ENCODE assay signal across 12 mouse cellular contexts in the genomic region with DNA sequence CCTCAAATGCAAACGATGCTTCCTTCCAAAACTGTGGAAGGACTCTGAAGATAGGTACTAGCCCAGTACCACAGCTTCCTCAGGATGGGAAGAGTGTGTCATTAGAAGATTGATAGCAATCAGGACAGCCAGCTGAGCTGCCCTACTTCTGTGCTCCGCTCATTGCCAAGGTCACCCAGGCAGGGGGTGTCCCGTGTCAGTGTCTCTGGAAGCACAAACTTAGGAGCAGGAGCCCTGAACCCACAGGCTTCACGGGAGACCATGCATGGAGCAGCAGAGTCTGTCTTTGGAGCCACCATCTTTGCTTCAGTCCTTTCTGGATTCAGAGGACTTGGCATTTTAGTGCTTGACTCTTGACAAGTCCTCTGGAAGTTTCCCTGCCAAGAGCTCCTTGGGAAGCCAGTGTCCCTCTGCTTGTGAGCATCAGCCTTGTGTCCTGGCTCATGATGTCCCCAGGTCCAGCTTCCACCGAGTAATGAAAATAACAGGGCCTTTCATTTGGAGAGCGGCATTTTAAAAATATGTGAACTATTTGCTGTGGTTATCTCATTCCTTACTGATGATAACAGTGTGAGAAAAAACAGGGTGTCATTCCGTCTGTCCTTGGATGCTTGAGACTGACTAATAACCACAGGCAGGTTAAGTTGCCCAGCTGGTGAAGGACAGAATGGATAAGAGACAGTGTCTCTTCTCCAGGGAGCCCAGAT. TPM values are rescaled to one million over a fixed set of nuclear protein-coding genes. Genes with fewer than 3 reads are reported as not detected.
DNase-seq lines count a peak whose midpoint lies in the region; ATAC-seq and TF ChIP-seq lines count a peak whose summit lies in the region.
"Had no signal": no experiment of that assay in that cellular context is flagged by ENCODE, and none has a peak within 500 bp of the region (broad histone marks: within the 10 kb centered on the region; RNA-seq: fewer than 3 reads in every experiment).

No protein-coding gene starts in this region.

- no peaks in the 10 kb centered on the region for H3K27me3 ChIP-seq in lung, embryonic 16.5 days (ENCODE audit: control insufficient read depth, insufficient read depth, low read depth, low read length)

- peaks cover 31% of the 10 kb centered on the region for H3K4me1 ChIP-seq in lung, embryonic 16.5 days (replicated peaks; ENCODE audit: control insufficient read depth, insufficient read depth, low read length)

- peak; percentile 43 for DNase-seq in gastrocnemius, adult 2 months
- DNase-seq in gastrocnemius, postnatal 36 days, result no peak
- DNase-seq in lung, adult 18-20 months, result no peak
- peak; percentile 67 for DNase-seq in adrenal gland, postnatal 14 days
- no peak for DNase-seq in T-cell, adult 2 months (ENCODE audit: low spot score)
- DNase-seq: cerebellum, adult 9-11 months; midbrain, embryonic 14.5 days had no signal

- intact Hi-C loops in gastrocnemius, adult 2 months (cut with DNase I), result no loop called here
- intact Hi-C loops in gastrocnemius, postnatal 36 days (cut with DNase I), result no loop called here

- no peaks in the 10 kb centered on the region for H3K36me3 ChIP-seq in lung, embryonic 16.5 days (ENCODE audit: control insufficient read depth, insufficient read depth, low read length)

- H3K27ac ChIP-seq in gastrocnemius, adult 2 months, result peak overlapping the region; percentile 56
- H3K27ac ChIP-seq in lung, embryonic 16.5 days (ENCODE audit: low read length), result peak overlapping the region; percentile 40; the same call in 1 of the 2 replicates

- H3K9ac ChIP-seq in lung, embryonic 16.5 days (ENCODE audit: low read length), result no peak overlapping the region

- 40% methylated on average over 7 of the region's 7 CpGs for WGBS in lung, embryonic 16.5 days

- no peak; the same call in 1 of the 2 replicates for ATAC-seq in lung, embryonic 16.5 days (ENCODE audit: low read depth)
- ATAC-seq in megakaryocyte progenitor cell, adult 5-6 weeks (replicated peaks; ENCODE audit: poor library complexity), result peak; percentile 57; the same call in 1 of the 2 replicates
- ATAC-seq in monocyte, adult 5-6 weeks (replicated peaks; ENCODE audit: insufficient number of reproducible peaks, low FRiP score, low TSS enrichment, poor library complexity, severe bottlenecking), result no peak
- ATAC-seq: CD4-positive, CD25-positive, alpha-beta regulatory T cell, adult 4 months had no signal

- no peak for TF ChIP-seq CTCF in gastrocnemius, adult 2 months (IDR thresholded peaks at IDR 0.05)

- no peak overlapping the region for H3K4me2 ChIP-seq in lung, embryonic 16.5 days (ENCODE audit: low read depth, low read length)

- H3K4me3 ChIP-seq in gastrocnemius, adult 2 months, result no peak overlapping the region
- H3K4me3 ChIP-seq in lung, embryonic 16.5 days (ENCODE audit: low read length), result no peak overlapping the region
- H3K4me3 ChIP-seq: erythroblast, embryonic 14.5 days had no signal

- H3K9me3 ChIP-seq in lung, embryonic 16.5 days (ENCODE audit: control insufficient read depth, low read length), result no peaks in the 10 kb centered on the region

RNA-seq across cellular contexts. Expression of gene Etv6, which starts 54.3 kb away (rescaled TPM):
- total RNA-seq in gastrocnemius, adult 2 months (2021), result 10 to 100 TPM in 1 of 2 experiments, 1 to 10 TPM in 1; 6.7 to 10.8 TPM
- total RNA-seq in gastrocnemius, postnatal 36 days (2021), result 1 to 10 TPM; 6.1 to 6.7 TPM
- polyA plus RNA-seq in lung, embryonic 16.5 days (2015; fragmentation: Nextera tagmentation; extraction: Ambion mirVana), result 12.6 and 14.0 TPM in 2 replicates
- total RNA-seq in adrenal gland, postnatal 14 days (2021), result 35.7 and 38.2 TPM in 2 replicates
- total RNA-seq in megakaryocyte progenitor cell, adult 5-6 weeks (2015), result 124 TPM in 2 replicates
- total RNA-seq in megakaryocyte progenitor cell, adult 5-6 weeks (2017), result 67.1 and 76.4 TPM in 2 replicates
- total RNA-seq in monocyte, adult 5-6 weeks (2017), result 45.6 to 52.8 TPM (median 49.3 TPM) in 3 replicates

Comparison
In these comparisons a context has a peak if more than half of its experiments do, and no peak if none do; other contexts are left out.
1. DNase-seq: peak in gastrocnemius, adult 2 months (single experiment) and adrenal gland, postnatal 14 days (single experiment); none in gastrocnemius, postnatal 36 days (0 of 2), lung, adult 18-20 months (0 of 2) and T-cell, adult 2 months (single experiment).